ENCODE assay signal across 1 mouse cellular context in the genomic region with DNA sequence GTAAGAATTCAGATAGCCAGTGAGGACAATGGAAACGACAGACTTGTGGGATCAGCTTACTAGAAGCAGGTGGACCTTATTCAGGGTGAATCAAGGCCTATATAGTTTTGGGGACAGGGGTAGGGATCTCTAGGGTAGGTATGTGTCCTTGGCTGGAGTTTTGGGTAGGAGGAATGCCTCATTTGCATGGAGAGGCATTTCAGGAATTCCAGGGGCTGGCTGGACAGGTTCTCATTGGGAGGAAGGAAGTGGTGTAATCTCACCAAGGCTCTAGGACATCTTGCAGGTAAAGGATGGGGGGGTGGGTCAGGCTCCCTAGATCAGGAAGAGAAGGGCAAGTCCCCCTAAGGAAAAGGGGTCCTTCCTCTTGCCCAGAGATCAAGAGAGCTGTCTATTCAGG.
A peak's percentile ranks its signal among the peaks of the same experiment; 100 is the strongest.
TF ChIP-seq lines count a peak whose summit lies in the region.

No protein-coding gene starts in this region.

TF ChIP-seq in ES-E14, 5 proteins besides CTCF, POLR2A, EP300 and RAD21:
- TF ChIP-seq ZC3H11A (IDR thresholded peaks at IDR 0.05; ENCODE audit: borderline replicate concordance, low read depth, low read length) (no peak), CHD2 (IDR thresholded peaks at IDR 0.05; ENCODE audit: low read depth, low read length) (peak; percentile 42; the same call in 1 of the 2 replicates)
